Mouse (Mus musculus): ENCODE measurements around the gene Cd28. TPM values are rescaled to one million over a fixed set of nuclear protein-coding genes. Genes with fewer than 3 reads are reported as not detected.

The Cd28 gene
- polyA plus RNA-seq (2015; fragmentation: Illumina TruSeq; extraction: RNeasy Lipid Tissue Mini Kit (QIAGEN cat#74804); ENCODE audit: insufficient read depth, low replicate concordance), result 35.5 TPM

DNA sequence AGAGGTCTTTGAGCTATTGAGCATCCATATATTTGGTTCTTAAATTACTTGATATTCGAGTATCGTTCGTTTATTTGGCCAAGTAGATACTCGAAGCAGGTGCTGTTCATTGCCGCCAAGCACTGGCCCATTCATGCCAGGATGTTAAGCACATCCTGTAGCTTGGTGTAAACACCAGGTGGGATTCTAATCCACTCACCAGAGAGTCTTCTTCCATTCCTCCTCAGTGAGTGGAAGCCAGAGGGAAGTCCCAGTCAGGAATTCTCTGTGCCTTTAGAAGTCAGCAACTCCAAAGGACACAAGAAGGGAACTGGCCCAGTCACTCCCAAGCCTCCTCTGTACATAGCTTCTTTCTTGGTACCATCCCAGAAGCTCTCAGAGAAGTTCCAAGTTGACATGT is at the start of gene Cd28:
Gene Cd28 (plus strand): TSS at position 234 of the 400 bp plus-strand sequence.

Other genes with a start within 250 kb of the Cd28 start
- 16.4 TPM for gene Raph1, start 149.7 kb upstream of the Cd28 start, polyA plus RNA-seq (2015; fragmentation: Illumina TruSeq; extraction: RNeasy Lipid Tissue Mini Kit (QIAGEN cat#74804); ENCODE audit: insufficient read depth, low replicate concordance)
- 13.3 TPM for gene Ctla4, start 170.2 kb downstream of the Cd28 start, polyA plus RNA-seq (2015; fragmentation: Illumina TruSeq; extraction: RNeasy Lipid Tissue Mini Kit (QIAGEN cat#74804); ENCODE audit: insufficient read depth, low replicate concordance)